Mouse (Mus musculus): ENCODE results near the gene Cda.

The Cda gene

GRCm38 (mm10) chr4:138368498-138369260 lies 887 bp upstream of the Cda start:
- DNase-seq (ENCODE audit: low spot score), result no peak

DNA sequence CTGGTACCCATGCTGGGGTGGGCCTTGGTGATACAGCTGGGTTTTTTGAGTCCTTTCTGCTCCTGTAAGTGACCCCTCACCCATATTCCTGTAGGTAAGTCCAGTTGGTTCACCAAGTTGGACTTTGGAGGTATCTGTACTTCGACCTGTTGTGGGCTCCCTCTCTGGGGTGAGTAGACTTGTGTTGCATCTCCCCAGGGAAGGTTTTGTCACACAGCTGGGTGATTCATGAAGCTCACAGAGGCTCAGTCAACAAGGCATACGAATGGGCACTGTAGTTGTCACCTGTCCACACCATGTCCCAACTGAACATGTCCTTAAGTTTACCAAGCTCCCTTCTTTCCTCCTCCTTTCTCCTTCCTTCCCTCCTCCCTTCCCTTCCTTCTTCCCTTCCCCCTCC lies 1.2 kb downstream of the Cda start:
- DNase-seq (ENCODE audit: low spot score), result no peak

- no peak for DNase-seq (ENCODE audit: low spot score)
These were observed 4.3 kb downstream of the Cda start for GRCm38 (mm10) chr4:138363511-138363910.

- DNase-seq (ENCODE audit: low spot score), result no peak
These were observed 4.9 kb downstream of the Cda start for GRCm38 (mm10) chr4:138362883-138363282.

DNA sequence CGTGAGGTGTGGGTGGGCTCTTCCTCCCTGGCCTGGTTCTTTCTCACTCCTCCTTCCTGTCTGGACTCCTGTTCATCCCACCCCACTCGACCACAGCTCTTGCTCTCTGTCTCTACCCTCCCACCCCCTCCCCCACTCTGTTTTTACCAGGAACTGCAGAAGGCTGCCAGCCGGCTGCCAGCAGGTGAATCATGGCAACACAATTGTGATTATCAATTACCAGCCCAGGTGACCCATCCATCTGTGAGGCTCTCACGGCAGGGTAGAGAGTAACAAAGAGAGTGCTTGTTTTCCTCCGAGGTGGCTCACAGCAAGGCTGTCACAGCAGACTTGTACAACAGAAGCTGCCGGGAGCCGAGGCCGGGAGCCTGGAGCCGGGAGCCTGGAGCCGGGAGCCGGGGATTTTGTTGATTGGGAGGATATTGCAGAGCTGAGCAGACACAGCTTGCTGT lies 6.4 kb downstream of the Cda start:
- no peak for DNase-seq (ENCODE audit: low spot score)

DNA sequence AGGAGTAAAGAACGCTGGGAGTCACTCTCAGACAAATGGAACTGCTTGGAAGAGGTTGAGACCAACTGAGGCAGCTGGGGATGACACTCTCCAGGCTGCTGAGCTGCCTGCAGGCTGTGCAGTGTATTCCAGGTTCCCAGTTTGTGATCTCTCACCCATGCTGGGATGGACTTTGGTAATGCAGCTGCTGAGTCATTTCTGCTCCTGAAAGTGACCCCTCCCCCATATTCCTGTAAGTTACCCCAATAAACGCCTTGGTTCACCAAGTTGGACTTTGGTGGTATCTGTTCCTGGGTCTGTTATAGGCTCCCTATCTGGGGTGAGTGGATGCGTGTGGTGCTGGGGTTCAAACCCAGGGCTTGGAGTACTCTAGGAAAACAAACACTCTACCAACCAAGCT lies 9.6 kb downstream of the Cda start:
- no peak for DNase-seq (ENCODE audit: low spot score)

DNA sequence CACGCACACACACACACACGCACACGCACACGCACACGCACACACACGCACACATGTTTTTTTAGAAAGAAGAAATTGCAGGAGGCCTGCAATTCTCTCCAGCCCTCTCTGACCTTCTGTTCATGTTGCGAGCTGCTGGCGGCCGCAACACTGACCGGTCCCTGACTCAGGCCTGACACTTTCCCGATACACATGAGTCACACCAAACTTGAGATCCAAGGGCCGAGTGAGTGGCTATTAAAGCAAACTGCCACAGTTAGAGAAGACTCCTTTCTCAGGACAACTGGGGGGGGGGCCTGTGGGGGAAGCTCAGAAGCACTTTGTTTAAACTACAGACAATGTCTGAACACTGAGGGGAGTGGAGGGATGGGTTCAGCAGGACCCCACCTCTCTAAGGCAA lies 11.2 kb downstream of the Cda start:
- DNase-seq (ENCODE audit: low spot score), result no peak

DNA sequence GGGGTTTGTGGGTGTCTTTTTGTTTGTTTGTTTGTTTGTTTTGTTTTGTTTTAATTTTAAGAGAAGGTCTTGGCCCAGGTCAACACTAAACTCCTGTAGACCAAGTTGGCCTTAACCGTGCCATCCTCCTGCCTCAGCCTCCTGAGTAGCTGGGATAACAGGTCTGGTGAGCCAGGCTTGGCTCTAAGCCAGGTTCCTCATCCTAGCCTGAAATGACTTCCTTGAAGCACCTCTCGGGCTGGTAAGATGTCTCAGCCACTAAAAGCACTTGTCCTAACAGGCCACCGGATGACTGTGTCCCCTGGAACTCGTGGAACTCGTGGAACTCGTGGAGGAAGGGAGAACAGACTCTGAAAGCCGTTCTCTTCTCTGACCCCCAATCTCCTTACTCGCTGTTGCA lies 11.7 kb downstream of the Cda start:
- DNase-seq (ENCODE audit: low spot score), result no peak

DNA sequence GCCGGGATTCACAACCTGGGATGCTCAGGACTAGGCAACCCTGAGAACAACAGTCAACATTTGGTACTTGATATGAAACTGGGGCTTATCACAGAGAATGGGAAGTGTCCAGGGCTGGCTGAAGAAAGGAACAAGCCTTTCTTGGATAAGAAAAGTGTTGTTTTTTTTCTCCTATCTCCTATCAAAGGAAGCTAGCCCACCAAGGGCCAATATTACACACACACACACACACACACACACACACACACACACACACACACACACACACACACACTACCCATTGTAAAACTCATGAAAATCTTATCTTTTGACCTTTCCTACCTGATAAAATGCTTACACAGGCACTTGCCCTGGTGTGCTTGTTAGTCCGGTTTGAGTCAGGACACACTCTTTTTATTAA lies 12.3 kb downstream of the Cda start:
- no peak for DNase-seq (ENCODE audit: low spot score)

DNA sequence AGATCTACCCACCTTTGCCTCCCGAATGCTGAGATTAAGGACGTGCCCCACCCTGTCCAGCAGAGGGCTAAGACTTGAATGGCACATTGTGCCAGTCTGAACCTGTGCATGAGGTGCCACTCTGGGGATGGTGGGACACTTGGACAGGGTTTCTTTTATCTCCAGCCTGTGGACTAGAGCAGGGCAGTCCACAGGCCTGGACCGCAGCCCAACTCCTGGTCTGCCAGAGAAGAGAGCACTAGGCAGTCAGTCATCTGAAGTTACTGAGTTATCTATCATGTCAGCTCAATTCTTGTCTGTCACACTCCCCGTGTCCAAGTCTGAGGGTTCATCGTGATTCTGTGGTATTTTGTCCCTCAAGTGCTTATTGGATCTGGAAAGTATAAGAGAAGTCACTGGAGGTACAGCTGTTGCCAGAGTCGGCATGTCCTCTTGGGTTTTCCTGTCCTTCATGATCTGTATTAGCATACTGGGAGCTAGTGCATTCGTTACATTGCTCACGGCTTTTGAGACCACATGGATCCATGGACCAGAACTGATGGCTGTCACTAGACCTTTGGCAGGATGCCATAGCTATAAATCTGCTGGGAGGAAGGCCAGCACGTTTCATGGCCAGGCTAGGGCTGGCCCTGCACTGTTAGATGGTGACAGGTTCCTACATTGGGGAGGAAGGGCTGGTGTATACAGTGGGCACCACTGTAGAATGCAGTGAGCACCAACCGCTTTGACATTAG lies 14.2 kb downstream of the Cda start:
- no peak for DNase-seq (ENCODE audit: low spot score)

GRCm38 (mm10) chr4:138352692-138353091 lies 15.1 kb downstream of the Cda start:
- DNase-seq (ENCODE audit: low spot score), result no peak

DNA sequence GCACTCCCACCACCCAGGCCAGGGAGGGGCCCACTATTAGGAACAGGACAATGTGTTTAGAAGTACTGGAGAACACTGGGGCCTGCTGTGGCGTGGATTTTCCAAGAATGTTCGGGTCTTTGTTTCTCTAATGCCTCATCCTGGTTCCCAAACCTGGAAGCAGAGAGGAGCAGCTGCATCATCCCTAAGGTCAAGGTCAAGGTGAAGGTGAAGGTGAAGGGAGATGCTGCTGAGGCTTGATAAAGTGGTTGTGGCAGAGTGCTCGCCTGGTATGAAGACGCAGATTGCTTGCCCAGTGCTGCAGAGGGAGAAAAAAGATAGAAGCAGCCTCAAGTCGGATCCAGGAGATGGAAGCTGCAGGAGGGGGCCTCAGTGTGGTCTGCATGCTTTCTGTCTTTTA lies 16.0 kb downstream of the Cda start:
- no peak for DNase-seq (ENCODE audit: low spot score)

- no peak for DNase-seq (ENCODE audit: low spot score)
These were observed 19.1 kb downstream of the Cda start for GRCm38 (mm10) chr4:138348716-138349115.

DNA sequence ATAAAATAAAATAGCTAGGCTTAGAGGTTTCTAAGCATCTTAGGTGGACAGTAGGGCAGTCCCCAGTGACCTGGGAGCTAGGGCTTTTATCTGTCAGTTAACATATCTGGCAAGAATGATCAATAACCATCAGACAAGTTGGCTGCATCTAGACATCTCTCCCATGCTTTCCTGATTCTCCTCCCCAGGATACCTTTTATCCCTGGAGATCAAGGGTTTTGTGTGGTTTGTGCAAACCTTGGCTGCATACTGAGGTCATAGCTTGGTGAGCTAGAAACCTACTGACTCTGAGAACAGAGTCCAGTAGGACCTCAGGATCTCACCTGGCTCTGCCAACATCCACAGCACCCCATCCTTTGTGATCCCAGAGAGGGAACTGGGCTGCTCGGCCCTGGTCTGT lies 20.5 kb downstream of the Cda start:
- no peak for DNase-seq (ENCODE audit: low spot score)

- DNase-seq (ENCODE audit: low spot score), result no peak
These were observed 22.8 kb downstream of the Cda start for GRCm38 (mm10) chr4:138344891-138345545.

DNA sequence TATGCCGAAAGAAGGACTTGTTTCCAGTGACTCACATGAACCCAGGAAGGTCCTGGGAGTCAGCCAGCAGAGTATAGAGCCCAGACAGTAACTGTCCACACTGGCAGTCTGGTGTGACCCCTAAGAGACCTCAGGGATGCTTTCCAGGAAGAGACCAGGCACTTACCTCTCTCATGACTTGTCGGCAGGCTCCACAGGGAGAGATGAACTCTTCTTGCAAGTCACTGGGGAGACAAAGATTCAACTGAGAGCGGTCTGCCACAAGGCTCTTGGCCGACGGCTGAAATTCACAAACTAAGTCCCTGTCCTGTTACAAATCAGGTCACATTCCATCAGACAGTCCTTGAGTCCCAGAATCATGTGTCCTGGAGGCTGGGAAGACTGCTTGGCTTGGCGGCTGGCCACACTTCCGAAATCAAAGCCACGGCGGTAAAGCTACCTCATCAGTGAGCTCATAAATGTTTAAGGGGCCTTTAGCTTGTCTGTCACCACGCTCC lies 24.4 kb downstream of the Cda start:
- DNase-seq (ENCODE audit: low spot score), result no peak

DNA sequence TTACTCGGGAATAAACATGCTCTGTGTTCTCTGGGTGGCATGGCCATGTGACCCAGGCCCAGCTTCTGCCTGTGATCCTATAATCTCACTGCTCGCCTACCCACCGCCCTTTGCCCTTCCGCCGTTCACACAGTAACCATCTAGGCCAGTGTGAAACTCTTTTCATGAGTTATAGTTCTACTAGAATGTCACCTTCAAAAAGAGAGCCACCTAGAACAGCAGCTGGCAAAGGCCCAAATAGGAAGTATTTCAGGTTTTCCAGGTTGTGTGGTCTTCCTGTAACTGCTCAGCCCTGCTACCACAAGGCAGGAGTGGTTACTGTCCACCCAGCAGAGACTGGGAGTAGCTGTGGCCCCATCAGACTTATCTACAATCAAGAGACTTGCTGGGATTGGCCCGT lies 25.0 kb downstream of the Cda start:
- DNase-seq (ENCODE audit: low spot score), result no peak

- no peak for DNase-seq (ENCODE audit: low spot score)
These were observed 25.7 kb downstream of the Cda start for GRCm38 (mm10) chr4:138342048-138342447.

DNA sequence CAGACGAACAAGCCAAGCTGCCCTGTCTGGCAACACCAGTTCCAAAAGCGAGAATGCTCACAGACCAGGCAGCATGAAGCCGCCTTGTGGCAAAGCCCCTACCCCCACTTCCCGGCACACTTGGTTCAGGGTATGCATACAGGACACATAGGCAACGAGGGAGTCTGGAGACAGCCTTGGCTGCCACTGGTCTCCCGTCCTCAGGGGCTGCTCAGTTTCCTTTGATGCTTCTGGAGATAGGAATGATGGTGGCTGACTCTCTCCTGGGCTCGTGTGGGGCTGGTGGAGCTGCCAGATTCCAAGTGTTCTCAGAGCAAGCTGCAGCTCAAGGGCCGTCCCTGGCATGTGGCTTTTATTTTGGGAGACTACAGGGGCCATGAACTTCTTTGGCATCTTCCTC lies 26.4 kb downstream of the Cda start:
- no peak for DNase-seq (ENCODE audit: low spot score)

GRCm38 (mm10) chr4:138339963-138340362 lies 27.8 kb downstream of the Cda start:
- DNase-seq (ENCODE audit: low spot score), result no peak

- no peak for DNase-seq (ENCODE audit: low spot score)
These were observed 30.5 kb downstream of the Cda start for GRCm38 (mm10) chr4:138337341-138337740.

GRCm38 (mm10) chr4:138336876-138337275 lies 30.9 kb downstream of the Cda start:
- no peak for DNase-seq (ENCODE audit: low spot score)

DNA sequence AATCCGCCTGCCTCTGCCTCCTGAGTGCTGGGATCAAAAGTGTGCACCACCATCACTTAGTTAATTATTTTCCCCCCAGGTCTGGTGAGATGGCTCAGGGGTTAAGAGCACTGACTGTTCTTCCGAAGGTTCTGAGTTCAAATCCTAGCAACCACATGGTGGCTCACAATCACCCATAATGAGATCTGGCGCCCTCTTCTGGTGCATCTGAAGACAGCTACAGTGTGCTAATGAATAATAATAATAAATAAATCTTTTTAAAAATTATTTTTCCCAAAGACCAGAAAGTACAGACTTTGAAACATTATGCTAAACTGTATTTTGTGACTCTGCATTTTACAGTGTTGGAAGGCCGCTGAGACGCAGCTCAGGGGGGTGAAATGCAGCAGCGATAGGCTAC lies 32.1 kb downstream of the Cda start:
- no peak for DNase-seq (ENCODE audit: low spot score)

Measured in ovary, postnatal 10 days (tissue).